Mouse (Mus musculus) 416B (cell line): ENCODE results near the gene Rfc2.

Source experiments
- DNase-seq: peaks from one replicate; pipeline ENCODE4 v3.0.0; 2011; ENCODE audit warnings: low read depth

Gene Rfc2

GRCm38 (mm10) chr5:134565696-134566095 lies 15.5 kb upstream of the Rfc2 start:
- DNase-seq, result no peak

GRCm38 (mm10) chr5:134567445-134567844 lies 13.7 kb upstream of the Rfc2 start:
- DNase-seq, result no peak

GRCm38 (mm10) chr5:134568030-134568429 lies 13.1 kb upstream of the Rfc2 start:
- no peak for DNase-seq

- DNase-seq, result no peak
Measured at GRCm38 (mm10) chr5:134568964-134569491, 12.1 kb upstream of the Rfc2 start.

DNA sequence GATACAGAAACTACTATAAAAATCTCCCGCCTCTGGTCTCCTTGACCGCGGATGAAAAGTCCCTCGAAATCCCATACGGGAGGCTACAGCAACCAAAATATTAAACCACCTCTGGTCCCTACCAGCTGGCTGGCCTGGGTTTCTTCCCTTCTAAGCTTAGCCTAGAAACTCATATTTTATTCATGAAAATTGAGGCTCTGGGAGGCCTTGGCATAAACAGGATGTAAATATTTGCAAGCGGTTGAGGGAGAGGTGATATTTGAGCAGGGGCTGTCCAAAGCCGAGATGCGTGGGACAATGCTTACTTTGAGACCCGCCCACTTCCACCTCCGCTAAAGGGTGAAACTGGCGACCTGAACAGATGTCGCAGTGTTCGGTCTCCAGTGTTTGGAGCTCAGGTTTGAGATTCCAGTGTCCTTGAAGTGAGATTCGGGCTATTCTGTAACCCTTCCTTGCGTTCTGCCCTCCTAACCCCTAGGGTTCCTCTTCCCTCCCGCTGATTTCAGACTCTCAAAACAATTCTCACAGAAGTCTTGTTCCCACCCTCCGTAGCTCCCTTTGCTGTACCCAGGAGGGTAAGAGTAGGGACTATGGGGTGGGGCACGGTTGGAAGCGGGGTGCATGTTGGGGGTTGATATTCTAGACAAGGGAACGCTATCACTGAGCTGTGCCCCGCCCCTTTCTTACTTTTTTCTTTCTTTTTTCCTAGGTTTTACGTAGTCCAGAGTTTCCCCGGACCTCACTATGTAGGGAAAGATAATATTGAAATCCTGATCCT lies 9.2 kb upstream of the Rfc2 start:
- DNase-seq, result peak; percentile 82

DNA sequence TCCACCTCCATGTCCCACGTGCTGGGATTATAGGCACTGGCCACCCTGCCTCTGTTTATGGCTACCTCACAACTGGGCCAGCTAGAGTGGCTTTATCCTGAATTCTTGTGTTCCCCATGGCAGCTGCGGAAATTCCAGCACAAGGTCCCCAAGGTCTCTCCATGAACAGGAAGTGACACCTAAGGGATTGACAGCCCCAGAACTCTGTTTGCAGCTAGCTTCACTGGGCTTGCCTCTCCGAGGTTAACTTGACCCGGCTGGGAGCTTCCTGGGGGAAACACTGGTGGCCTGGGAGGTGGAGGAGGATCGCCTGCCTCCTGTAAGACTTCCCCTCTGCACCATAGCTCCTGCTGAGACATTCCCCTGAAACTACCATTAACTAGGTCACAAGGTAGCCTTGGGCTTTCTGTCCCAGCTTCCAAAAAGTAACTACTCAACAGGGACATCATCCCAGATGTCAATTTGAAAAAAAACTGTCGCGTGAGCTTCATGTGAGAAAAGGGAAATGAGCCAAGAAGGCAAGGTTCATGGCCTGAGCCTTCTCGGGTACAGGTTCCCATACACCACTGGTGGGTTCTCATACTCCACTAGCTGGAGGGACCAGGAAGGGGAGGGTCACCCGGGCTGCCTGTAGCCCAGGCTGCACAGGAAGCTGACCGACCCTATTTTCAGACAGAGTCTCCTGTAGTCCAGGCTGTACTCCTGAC lies 8.5 kb upstream of the Rfc2 start:
- no peak for DNase-seq

GRCm38 (mm10) chr5:134575833-134576232 lies 5.3 kb upstream of the Rfc2 start:
- DNase-seq, result no peak

GRCm38 (mm10) chr5:134576517-134577220 lies 4.5 kb upstream of the Rfc2 start:
- DNase-seq, result no peak

- no peak for DNase-seq
Measured at GRCm38 (mm10) chr5:134577534-134577933, 3.6 kb upstream of the Rfc2 start.

- no peak for DNase-seq
Measured at GRCm38 (mm10) chr5:134579135-134579534, 2.0 kb upstream of the Rfc2 start.

- DNase-seq, result peak; percentile 97
Measured at GRCm38 (mm10) chr5:134582221-134582907, 1.2 kb downstream of the Rfc2 start.

- peak; percentile 66 for DNase-seq
Measured at GRCm38 (mm10) chr5:134583006-134583883, 2.1 kb downstream of the Rfc2 start.

GRCm38 (mm10) chr5:134583884-134584213 lies 2.7 kb downstream of the Rfc2 start:
- DNase-seq, result no peak

- DNase-seq, result peak; percentile 90
Measured at GRCm38 (mm10) chr5:134584798-134585197, 3.6 kb downstream of the Rfc2 start.

- peak; percentile 43 for DNase-seq
Measured at GRCm38 (mm10) chr5:134589900-134590299, 8.7 kb downstream of the Rfc2 start.

DNA sequence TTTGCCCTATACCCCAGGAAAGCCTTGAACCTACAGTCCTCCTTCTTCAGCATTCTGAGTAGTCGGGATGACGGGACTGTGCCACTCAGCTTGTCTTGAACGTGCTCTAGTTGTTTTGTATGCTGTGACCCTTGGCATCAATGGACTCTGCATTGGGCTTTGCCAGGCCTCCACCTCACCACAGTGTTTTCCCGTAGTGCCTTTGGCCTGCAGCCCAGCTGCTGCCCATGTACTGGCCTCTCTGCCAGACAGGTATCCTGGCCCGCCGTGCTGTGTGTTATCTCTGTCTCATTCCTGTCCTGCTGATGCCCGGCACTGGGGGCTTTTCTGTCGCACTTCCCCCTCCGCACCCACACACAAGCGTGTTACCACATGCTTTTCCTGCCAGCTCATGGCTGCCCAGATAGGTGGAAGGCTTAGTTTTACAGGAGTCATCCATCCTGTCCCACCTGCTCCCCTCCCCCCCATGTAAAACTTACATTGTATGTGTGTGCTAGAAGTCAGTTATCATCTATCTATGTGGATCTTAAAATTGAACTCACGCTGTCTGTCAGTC lies 10.9 kb downstream of the Rfc2 start:
- DNase-seq, result no peak

DNA sequence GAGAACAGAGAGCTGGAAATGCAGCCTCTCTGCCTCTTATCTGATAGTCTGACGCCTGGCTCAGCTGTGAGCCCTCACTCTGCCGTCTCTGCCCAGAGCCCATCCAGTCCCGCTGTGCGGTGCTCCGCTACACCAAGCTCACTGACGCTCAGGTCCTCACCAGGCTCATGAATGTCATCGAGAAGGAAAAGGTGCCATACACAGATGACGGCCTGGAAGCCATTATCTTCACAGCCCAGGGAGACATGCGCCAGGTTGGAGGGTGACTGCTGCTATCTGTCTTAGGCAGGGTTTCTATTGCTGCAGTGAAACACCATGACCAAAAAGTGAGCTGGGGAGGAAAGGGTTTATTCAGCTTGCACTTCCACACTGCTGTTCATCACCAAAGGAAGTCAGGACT lies 11.9 kb downstream of the Rfc2 start:
- DNase-seq, result no peak

DNA sequence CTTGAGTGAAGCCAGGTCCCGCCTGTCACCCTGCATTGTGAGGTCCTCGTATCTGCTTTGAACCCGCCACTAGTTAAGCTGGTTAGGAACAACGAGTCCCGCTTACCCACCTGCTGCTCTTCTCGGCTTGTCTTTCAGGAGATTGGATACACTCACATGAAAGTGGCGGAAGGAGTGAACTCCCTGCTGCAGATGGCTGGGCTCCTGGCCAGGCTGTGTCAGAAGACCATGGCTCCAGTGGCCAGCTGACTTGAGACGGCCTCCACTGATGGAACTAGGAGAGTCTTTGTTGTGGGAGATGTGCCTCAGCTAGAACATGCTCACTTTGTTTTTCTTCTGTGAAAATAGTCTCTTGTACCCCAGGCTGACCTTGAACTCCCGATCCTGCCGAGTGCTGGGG lies 16.5 kb downstream of the Rfc2 start:
- DNase-seq, result no peak

DNA sequence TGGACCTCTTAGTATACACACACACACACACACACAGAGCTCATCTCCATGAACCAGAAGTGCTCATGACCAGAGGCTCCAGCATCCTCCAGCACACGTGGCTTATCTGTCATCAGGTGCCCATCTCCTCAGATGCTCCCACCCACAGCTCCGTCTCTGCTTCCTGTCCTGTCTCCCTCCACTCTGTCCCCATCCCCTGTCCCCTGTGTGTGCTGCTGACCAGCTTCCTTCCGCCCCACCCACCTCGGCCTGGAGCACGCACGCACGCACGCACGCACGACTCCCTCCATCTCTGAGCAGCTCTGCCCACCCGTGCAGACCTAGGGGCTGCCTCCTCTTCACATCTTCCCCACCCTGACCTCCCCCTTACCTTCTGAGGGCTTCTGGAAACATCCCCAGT lies 23.2 kb downstream of the Rfc2 start:
- DNase-seq, result no peak

DNA sequence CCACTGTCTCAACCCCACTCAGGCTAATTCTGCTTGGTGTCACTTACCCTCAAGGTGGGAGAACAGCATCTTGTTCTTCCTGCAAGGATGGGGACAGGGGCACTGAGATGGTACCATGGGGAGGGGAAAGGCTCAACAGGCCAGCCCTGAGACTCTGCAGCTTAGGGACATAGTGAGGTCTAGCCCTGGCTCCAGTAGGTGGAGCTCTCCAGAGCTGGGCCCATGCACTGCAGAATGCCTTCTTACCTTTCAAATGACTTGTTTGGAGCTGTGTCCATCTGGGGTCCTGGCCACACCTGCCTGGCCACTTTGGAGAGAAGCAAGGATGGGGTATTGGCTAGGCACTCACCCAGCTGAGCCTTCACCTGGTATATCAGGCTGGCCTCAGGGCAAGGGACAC lies 25.1 kb downstream of the Rfc2 start:
- DNase-seq, result peak; percentile 47

- DNase-seq, result peak; percentile 97
Measured at GRCm38 (mm10) chr5:134607121-134607520, 26.0 kb downstream of the Rfc2 start.
